Mouse (Mus musculus) intestine, postnatal 0 days (tissue): ENCODE data around the gene Jagn1. TPM values are rescaled to one million over a fixed set of nuclear protein-coding genes. Genes with fewer than 3 reads are reported as not detected.

Source experiments
- ATAC-seq: fragments of 200-750 bp; cut with Nextera tagmentation; 2 replicates; pipeline ENCODE4 v1.8.0; 2017; ENCODE audit warnings: mild to moderate bottlenecking, moderate TSS enrichment, moderate library complexity
- H3K27ac ChIP-seq: fragments of 300-500 bp; sonication (generic); 2 replicates; pipeline ENCODE4 v1.5.1; 2014; ENCODE audit warnings: mild to moderate bottlenecking, low read depth, low read length, moderate library complexity
- H3K27me3 ChIP-seq: fragments of 300-500 bp; sonication (generic); replicated peaks from 2 replicates; pipeline ENCODE4 v1.6.1; 2014; ENCODE audit warnings: low read length, mixed read lengths; ENCODE audit not compliant: control insufficient read depth, insufficient read depth
- H3K36me3 ChIP-seq: fragments of 300-500 bp; sonication (generic); 2 replicates; pipeline ENCODE4 v1.6.1; 2014; ENCODE audit warnings: mild to moderate bottlenecking, moderate library complexity; ENCODE audit not compliant: control insufficient read depth, insufficient read depth
- H3K4me1 ChIP-seq: fragments of 300-500 bp; sonication (generic); replicated peaks from 2 replicates; pipeline ENCODE4 v1.6.1; 2014; ENCODE audit warnings: antibody characterized with exemption, low read length, mixed read lengths; ENCODE audit not compliant: control insufficient read depth, insufficient read depth
- H3K4me2 ChIP-seq: fragments of 300-500 bp; sonication (generic); replicated peaks from 2 replicates; pipeline ENCODE4 v1.6.1; 2014; ENCODE audit warnings: low read depth, mild to moderate bottlenecking, moderate library complexity
- H3K4me3 ChIP-seq: fragments of 300-500 bp; sonication (generic); 2 replicates; pipeline ENCODE4 v1.5.1; 2014; ENCODE audit warnings: low read depth, low read length
- H3K9ac ChIP-seq: fragments of 300-500 bp; sonication (generic); 2 replicates; pipeline ENCODE4 v1.6.1; 2014; ENCODE audit warnings: mild to moderate bottlenecking, low read depth, low read length
- H3K9me3 ChIP-seq: fragments of 300-500 bp; sonication (generic); 2 replicates; pipeline ENCODE4 v1.6.1; 2016; ENCODE audit warnings: mixed run types; ENCODE audit not compliant: control insufficient read depth
- CTCF ChIP-seq: sonication (generic); IDR thresholded peaks from 2 replicates; pipeline ENCODE4 v1.5.1; 2016; ENCODE audit warnings: low read depth, mild to moderate bottlenecking, control low read depth, antibody characterized with exemption, moderate library complexity
- WGBS: fragments of 180-500 bp; shearing (Covaris S2); extraction: QIAGEN DNeasy Blood & Tissue Kit; methylation state at CpG from one replicate; pipeline ENCODE4 v1.1.7; 2014; 5-methylcytosine and 5-hydroxymethylcytosine counted together
- polyA plus RNA-seq: library from polyadenylated mRNA; unstranded; fragments of >200 nt; fragmentation: Nextera tagmentation; extraction: Ambion mirVana; gene quantifications from 2 replicates; pipeline ENCODE4 v1.2.1, GENCODE M21; 2015

Jagn1 gene
- polyA plus RNA-seq, 1 experiment from 2014 or later = 44.9 TPM

DNA sequence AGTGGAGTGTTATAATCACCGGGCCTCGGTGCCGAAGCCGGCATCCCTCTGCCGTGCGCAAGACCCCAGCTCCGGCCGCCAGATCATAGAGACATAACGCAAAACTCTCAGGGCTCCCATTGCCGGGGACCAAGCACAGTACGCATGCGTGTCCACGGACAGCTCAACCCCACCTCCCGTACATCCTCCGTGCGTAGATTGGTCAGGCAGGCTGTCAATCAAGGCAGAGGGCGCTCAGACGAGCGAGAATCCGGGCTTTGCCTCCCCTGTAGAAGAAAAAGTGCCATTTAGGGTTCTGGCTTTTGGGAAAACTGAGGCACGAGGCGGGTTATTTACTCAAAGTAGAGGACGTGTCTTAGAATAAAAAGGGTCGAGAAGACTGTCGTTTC lies 23.2 kb upstream of the Jagn1 start, which contains the start of gene Rpusd3:
Gene Rpusd3 (minus strand): TSS at position 142 of the 389 bp plus-strand sequence.
- Histone ChIP-seq H3K27me3 (no peaks in the 10 kb centered on the region), H3K9ac (peak within 1 kb of the TSS; percentile 67), H3K9me3 (no peaks in the 10 kb centered on the region), H3K4me2 (peak within 1 kb of the TSS; percentile 89), H3K4me3 (peak within 1 kb of the TSS; percentile 63), H3K36me3 (peaks cover 11% of the 10 kb centered on the region; the same call in 1 of the 2 replicates), H3K4me1 (0 out of 2 replicates have a peak, but pooled peaks cover 3% of the 10 kb centered on the region), H3K27ac (peak within 1 kb of the TSS; percentile 50; the same call in 1 of the 2 replicates)
- ATAC-seq = peak; percentile 88
- TF ChIP-seq CTCF = 0 out of 2 replicates have a peak, but pooled peaks have one; percentile 1
- 0% methylated on average over 25 of the region's 25 CpGs for WGBS

DNA sequence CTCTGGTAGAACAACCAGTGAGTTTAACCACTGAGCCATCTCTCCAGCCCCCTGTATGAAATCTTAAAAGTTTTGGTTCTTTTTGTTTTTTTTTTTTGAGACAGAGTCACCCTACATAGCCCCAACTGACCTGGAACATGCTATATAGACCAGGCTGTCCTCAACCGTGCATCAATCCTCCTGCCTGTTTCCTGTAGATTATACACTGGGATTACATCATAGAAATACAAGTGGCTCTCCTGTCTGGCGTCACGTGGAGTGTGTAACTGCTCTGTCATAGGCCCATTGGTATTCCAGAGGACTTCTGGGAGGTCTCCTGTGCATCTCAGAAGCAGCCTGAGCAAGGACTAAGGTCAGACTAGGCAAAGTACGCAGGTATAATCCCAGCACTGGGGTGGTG lies 19.4 kb upstream of the Jagn1 start:
- Histone ChIP-seq H3K4me3 (no peak overlapping the region), H3K36me3 (peaks cover 11% of the 10 kb centered on the region; the same call in 1 of the 2 replicates), H3K4me2 (no peak overlapping the region), H3K9me3 (no peaks in the 10 kb centered on the region), H3K4me1 (0 out of 2 replicates have a peak, but pooled peaks cover 3% of the 10 kb centered on the region), H3K27ac (no peak overlapping the region), H3K27me3 (no peaks in the 10 kb centered on the region), H3K9ac (no peak overlapping the region)
- WGBS = 65% methylated on average over 4 of the region's 4 CpGs
- ATAC-seq = no peak
- no peak for TF ChIP-seq CTCF

DNA sequence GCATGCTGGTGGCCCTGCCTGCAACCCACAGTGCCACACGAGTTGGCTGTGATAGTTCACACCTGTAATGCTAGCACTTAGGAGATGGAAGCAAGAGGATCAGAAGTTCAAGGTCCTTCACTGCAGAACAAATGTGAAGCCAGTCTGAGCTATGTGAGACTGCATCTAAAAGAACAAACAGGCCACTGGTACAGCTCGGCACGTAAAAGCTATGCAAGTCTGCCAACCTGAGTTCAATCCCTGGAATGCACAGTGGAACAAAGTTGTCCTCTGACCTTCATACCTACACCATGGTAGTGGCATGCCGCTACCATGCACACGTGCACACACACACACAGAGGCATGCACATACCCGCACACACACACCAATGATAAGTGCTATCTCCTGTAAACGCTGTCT lies 18.2 kb upstream of the Jagn1 start:
- TF ChIP-seq CTCF = no peak
- Histone ChIP-seq H3K4me1 (no peaks in the 10 kb centered on the region), H3K9me3 (no peaks in the 10 kb centered on the region), H3K4me2 (no peak overlapping the region), H3K4me3 (no peak overlapping the region), H3K27me3 (no peaks in the 10 kb centered on the region), H3K27ac (no peak overlapping the region), H3K9ac (no peak overlapping the region), H3K36me3 (peaks cover 16% of the 10 kb centered on the region; the same call in 1 of the 2 replicates)
- peak; percentile 9; the same call in 1 of the 2 replicates for ATAC-seq
- WGBS = 73% methylated on average over 7 of the region's 7 CpGs

DNA sequence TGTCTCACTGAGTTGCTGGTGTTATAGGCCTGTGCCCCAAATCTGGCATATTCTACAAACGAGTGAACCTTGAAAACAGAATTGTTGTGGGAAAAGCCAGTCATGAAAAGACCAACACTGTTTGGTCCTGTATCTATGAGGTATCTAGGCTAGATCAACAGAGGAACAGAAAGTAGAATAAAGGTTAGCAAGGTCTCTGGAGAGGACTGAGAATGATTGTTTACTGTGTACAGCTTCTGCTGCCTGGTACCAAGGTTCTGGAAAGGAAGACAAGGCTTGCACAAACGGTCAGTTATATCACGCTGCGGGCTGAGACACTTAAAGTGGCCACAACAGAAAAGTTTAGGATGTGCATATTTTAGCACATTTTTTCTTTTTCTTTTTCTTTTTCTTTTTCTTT lies 15.7 kb upstream of the Jagn1 start:
- Histone ChIP-seq H3K4me2 (no peak overlapping the region), H3K9me3 (no peaks in the 10 kb centered on the region), H3K4me1 (no peaks in the 10 kb centered on the region), H3K27ac (no peak overlapping the region), H3K4me3 (no peak overlapping the region), H3K9ac (no peak overlapping the region), H3K27me3 (no peaks in the 10 kb centered on the region), H3K36me3 (peaks cover 16% of the 10 kb centered on the region; the same call in 1 of the 2 replicates)
- 90% methylated on average over 4 of the region's 4 CpGs for WGBS
- TF ChIP-seq CTCF = no peak
- no peak for ATAC-seq

DNA sequence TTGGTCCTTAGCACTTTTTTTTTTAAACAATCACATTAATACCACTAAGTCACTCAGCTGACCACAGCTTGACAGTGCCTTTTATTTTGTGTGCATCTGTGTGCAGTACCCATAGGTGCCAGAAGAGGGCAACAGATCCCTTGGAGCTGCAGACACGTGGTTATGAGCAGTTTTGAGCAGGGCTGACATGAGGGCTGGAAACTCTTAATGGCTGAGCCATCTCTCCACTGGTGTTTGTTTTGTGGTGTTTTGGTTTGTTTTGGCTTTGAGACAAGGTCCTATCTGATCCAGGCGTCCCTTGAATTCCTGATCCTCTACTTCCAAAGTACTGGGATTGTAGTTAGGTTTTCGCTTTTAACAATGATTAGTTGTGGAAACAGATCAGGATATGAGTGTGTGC lies 15.0 kb upstream of the Jagn1 start:
- Histone ChIP-seq H3K27me3 (no peaks in the 10 kb centered on the region), H3K27ac (no peak overlapping the region), H3K4me2 (no peak overlapping the region), H3K4me3 (no peak overlapping the region), H3K4me1 (no peaks in the 10 kb centered on the region), H3K9ac (no peak overlapping the region), H3K36me3 (peaks cover 16% of the 10 kb centered on the region; the same call in 1 of the 2 replicates), H3K9me3 (no peaks in the 10 kb centered on the region)
- no peak for ATAC-seq
- WGBS = 69% methylated on average over 3 of the region's 3 CpGs
- peak; percentile 88 for TF ChIP-seq CTCF

DNA sequence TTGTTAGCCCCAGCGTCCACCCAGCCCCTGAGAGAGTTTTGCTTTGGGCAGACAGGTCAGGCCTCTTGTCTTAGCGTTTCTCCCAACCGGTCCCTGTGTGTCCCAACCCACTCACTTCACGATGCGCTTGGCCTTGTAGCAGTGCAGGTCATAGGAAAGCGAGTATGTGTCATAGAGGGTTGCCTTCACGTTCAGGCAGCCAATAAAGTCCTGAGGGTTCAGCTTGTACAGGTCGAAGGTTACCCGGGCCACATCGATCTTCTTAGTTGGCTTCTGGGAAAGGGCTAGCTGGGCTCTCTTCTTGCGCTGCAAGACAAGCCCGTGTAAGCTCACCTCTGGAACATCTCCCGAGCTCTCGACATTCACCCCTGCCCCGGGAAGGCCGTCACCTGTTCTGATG lies 14.4 kb upstream of the Jagn1 start:
- H3K4me3 ChIP-seq = no peak overlapping the region
- no peaks in the 10 kb centered on the region for H3K9me3 ChIP-seq
- no peak overlapping the region for H3K4me2 ChIP-seq
- H3K36me3 ChIP-seq = peaks cover 16% of the 10 kb centered on the region; the same call in 1 of the 2 replicates
- no peak for ATAC-seq
- no peak overlapping the region for H3K27ac ChIP-seq
- no peak overlapping the region for H3K9ac ChIP-seq
- no peaks in the 10 kb centered on the region for H3K4me1 ChIP-seq
- no peak for TF ChIP-seq CTCF
- H3K27me3 ChIP-seq = no peaks in the 10 kb centered on the region
- 83% methylated on average over 16 of the region's 16 CpGs for WGBS
